Mouse (Mus musculus) cerebellum, postnatal 14 days (tissue): ENCODE results near the gene Samhd1.

ENCODE experiments used
- DNase-seq, 2 experiments: peaks; one replicate each; pipeline ENCODE4 v3.0.0; 2021; ENCODE audit warnings: mixed read lengths in 2 of 2

The Samhd1 gene

DNA sequence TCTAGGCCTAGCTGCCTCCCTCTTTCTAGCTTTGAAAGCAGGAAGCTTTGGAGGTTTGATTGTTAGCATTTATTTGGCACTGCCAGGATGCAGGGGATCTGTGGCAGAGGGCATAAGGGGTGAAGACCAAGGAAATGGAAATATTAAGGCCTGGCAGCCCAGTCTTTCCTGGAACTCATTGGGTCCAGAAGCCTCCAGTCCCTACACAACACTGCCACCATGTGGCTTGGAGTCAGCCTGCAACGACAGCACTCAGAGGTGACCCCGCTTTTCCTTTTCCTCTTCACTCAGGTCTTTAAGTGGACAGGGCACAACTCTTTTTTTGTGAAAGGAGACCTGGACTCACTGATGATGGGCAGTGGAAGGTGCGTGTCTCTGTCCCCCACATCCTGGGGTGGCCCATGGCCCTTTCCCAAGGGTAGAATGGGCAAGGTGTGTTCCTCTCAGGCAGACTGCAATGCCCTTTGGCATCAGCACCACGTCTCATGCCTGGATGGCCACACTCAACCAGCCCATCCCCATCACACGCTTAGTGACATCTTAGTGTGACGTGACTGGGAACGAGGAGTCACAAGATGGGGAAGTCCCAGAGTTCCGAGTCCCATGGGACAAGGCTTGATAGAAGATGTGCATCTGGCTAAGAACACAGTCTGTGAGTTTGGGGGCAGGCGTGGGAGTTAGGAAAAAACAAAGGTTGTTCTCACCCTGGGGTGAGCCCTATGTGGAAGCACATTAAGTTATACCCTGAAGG is 39.9 kb downstream of the Samhd1 start:
- peak; percentile 93 to 94 for DNase-seq

DNA sequence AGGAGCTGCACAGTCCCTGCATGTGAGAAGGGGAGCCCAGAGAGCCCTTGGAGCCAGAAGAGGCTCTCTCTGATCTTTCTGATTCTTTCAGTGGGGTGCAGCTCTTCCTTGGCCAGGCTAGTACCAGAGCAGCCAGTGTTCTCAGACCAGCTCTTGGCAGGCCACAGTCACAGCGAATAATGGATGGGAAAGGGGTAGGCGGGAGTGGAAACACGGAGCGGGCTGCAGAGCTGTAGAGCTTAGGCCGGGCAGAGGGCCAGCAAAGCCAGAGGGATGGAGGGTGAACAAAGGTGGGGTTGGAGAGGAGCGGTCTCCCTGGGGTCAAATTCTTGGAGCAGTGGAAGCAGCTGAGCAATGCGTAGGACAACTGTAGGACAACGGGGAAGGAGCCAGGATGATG is 43.0 kb downstream of the Samhd1 start:
- peak; percentile 65 to 76 for DNase-seq

DNA sequence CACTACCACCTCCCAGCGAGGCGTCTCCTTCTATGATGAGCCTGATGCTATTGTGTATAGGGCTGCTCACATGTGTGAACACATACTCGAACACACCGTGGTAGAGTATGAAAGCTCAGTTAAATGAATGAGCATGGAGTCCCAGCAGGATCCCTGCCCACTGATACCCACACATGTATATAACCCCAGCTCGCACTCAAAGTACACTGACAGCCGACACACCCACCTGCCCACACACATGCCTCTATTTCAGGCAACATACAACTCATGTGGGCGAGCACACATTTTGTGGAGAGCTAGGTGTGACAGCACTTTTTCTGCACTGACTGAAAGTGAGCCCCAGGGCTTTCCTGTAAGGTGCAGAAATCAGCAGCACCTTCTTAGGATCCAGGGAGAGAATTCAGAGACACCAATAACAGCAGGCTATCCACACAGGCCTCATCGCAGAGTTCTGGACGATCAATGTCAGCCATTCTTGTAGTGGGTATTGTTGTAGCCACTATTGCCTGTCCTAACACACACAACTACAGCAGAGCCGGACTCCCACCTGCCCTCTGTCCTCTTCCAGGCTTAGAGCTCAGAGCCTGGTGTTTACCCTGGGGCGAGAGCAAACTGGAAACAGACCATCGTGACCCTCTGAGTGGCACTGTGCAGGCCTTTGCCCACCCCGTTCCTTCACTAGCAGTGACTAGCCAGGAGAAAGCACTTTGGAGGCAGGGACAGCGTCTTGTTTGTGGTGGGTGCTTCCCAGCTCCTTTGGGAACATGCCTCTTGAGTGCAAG is 47.3 kb downstream of the Samhd1 start:
- peak in 1 of 2 experiments; percentile 10 for DNase-seq

DNA sequence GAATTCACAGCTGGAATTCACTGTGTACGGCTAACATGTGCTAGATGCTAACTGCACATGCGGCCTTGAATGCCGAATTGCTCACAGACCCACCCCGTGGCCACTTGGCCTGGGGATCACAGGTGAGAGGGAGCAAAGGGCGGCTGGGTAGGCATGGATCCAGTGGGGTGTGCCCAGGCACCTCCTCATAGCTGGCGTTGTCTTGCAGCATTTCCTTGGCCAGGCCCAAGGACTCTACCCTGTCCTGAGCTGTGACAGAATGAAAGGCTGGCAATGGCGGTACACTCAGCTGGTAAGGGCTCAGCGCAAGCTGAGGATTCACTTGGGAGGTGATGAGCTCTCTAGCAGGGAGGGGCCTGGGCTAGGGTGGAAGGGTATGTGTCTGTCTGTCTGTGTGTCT is 48.3 kb downstream of the Samhd1 start, which contains the start of gene Tldc2:
Gene Tldc2 (plus strand): TSS at position 260 of the 400 bp plus-strand sequence.
- DNase-seq: peak in 1 of 2 experiments; percentile 11

DNA sequence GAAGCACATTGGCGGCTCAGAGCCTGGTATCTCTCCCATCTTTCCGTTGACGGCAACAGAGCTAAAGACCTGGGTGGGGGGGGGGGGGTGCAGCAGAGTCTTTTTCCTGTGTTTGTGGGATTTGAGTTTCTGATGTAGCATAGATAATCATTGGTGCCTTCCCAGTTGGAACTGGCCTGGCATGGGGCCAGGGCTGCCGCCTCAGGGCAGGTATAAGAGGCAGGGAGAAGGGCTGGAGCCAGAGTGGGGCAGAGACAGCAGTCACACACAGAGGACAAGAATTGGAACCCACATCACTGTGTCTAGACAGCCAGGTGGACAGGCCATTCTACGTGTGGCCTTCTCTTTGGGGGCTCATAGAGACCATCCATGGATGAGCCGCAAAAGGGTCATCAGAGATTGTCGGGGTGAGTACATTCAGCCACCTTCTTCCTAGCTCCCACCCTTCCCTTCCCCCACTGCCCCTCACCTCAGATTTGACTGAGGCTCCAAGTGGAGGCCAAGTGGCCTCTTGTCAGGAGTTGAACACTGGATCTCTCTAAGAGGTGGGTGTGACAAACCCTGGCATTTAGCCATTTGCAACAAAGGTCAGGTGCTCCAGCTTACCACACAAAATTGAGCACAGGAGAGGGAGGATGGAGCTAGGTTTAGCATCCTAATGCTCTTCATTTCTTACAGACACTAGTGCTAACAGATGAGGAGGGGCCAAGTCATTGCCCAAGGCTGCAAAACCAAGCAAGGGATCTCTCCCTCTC is 50.1 kb downstream of the Samhd1 start:
- peak; percentile 41 to 64 for DNase-seq

DNA sequence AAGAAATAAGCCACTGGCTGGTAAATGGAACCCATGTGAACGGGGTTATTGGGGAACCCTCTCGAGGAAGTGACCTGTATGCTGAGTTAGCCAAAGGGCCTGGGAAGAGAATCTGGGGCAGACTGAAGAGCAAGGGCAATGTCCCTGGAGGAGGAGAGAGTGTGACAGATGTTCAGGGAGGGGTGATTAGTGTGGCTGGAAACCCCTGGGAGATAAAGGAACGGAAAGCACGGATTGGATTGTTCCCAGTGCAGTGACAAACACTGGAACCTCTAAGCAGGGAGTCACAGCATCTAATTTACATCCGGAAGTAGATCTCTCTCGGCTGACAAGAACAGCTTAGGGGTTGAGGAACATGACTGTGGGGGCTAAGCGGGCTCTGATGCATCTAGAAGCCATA is 53.1 kb downstream of the Samhd1 start:
- DNase-seq: peak in 1 of 2 experiments; percentile 2

DNA sequence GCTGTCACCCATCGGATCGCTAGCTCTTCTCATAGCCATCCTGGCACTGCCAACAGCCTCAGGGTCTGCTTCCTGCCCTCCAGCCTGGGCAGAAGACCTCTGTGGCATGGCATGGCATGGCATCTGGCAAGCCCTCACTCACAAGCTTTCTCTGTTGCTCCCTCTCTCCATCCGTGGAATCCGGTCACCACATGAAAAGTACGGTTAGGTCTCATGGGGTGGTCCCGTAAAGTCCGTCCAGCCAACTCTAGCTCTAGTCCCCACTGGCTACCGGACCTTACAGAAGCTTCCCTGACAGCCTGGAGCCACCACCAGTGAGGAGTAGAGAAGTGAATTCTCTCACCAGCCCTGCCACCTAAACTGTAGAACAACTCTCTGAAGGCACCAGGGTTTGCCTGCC is 53.7 kb downstream of the Samhd1 start:
- DNase-seq: peak in 1 of 2 experiments; percentile 15

DNA sequence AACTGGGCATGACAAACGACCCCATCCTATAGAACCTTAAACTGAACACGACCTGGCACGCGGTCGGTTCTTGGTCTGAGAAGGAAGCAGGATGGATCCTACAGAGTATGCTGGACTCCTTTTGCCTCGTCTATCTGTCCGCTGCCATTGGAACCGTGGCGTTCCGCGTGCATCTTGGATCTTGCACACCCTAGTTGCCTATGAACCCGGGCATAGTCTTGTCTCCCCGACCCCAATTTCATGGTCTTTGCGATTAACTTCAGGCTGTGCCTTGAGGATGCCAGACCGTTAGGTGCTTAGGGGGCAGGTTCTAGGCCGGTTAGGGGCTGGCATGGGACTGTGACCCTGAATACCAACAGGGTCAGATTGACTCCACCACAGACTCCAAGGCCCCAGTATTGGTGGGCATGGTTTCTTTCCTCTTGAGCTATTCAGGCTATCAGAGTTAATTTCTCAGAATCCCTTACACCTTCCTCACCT is 55.3 kb downstream of the Samhd1 start:
- no peak for DNase-seq

DNA sequence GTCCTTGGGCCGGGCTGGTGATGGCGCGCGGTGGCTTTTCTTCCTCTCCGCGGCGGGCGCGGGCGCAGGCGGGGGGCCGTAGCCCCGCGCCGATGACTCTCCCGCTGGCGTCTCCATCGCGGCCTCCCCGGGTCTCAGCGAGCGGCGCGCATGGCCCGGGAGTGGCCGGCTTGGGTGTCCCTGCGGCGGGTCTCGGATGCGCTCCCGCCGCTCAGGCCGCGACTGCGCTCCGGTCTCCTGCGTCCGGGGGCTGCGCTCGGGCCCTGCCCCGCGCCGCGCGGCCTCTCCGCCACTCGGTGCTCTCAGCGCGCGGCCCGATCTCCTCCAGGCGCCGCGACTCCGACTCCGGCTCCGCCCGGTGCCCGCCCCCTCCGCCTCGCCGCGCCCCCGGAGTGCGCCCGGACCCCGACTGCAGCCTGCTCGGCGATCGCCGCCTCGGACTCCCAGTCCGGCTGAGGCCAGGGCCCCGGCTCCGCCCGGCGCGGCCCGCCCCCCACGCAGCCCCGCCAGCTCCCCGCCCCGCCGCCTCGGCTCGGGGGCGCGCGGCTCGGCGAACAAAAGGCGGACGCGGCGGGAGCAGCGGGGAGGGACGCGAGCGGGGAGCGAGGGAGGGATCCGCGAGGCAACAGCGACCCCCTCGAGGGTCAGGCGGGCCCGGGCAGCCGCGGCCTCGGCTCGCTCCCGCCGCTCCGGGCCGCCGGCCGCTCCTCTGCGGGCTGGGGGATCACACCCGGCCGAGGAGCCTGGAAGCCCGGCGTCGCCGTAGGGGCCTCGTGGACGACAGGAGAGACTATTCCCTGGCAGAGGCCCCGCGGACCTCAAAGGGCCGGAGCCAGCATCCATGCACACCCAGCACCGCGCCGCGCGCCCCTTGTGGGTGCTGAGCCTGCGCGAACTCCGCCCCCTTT is 56.0 kb downstream of the Samhd1 start, which contains the start of gene Soga1:
Gene Soga1 (minus strand): TSS at position 462 of the 908 bp plus-strand sequence.
- DNase-seq: peak; percentile 85 to 89

DNA sequence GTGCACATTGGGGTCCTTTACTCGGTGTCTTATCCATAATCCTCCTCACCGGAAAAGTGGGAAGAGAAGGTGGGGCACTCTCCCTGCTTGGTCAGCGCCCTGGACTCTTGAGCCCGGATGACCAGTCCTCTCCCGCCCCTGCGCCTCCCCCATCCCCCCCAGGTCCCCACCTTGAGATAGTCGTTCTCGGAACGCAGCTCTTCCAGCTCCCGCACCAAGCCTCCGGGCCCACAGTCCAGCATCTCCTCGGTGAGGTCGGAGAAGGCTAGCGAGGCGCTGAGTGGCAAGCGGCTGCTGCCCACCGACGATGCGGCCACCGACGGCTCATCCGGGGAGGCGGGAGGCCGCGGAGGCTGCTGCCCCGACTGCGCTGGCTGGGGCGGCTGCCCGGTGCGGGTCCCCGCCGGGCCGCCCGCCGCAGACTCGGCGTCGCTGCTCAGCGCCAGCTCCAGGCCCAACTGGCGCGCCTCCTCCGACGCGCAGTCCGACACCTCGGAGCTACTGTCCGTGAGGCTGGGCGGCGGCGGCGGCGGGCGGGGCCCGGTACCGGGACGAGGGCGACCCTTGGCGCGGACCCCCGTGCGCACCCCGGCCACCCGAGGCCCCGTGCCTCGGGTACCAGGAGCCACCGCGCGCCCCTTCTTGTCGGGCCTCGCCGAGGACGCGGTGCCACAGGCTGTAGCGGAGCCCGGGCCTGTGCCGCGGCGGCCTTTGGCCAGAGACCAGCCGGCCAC is 56.8 kb downstream of the Samhd1 start:
- peak; percentile 59 to 68 for DNase-seq

DNA sequence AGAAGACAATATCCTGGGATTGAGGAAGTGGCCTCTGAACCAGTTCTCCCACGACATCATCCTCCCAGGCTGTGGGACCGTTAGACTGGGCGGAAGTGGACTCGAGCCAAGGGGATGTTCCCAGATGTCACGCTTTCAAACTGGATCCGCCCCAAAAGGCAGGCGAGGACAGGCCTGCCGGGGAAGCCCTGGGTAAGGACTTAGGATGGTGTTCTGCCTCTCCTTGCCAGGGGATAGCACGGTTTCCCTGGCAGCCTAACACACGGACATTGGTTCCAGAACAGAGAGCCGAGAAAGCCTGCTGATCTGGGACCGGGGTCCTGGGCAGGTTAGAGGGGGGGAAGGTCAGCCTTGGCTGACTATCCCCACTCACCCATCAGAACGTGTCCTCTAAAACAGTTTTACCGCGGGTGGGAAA is 57.4 kb downstream of the Samhd1 start:
- peak; percentile 78 to 87 for DNase-seq

DNA sequence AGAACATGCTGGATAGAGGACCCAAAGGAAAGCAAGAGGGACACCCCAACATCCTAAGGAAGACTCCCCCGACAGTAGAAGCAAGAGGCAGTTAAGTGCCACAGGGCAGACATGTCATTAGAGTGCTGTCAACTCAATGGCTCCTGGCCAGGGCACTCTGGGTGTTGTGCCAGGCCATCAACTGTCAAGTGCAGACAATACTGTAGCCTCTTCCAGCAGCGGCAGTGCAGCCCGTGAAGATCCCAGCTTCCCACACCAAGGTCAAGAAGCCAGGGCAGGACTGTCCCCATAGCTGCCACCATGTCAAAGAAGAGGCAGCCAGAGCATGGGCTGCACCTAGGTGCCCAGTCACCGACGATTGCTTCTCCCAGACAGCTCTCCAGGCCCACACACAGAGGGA is 57.9 kb downstream of the Samhd1 start:
- DNase-seq: peak; percentile 91 to 94

DNA sequence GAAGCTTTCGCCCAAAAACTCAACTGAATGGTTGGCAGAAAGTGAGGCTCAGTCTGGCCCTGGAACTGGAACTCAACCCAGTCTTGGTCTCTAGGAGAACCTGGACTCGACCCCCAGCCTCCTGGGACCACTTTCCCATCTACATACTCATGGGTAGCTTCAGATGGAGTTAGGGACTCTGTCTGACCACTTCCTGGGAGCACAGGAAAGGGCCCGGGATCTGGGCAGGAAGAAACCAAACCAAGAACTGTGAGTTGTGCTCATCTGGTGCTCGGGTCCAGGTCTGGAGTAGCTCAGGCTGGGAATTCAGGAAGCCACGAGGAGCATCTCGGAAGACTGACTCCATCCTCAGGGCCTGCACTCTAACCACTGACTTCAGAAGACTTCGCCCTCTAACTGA is 58.5 kb downstream of the Samhd1 start:
- DNase-seq: peak in 1 of 2 experiments; percentile 29

DNA sequence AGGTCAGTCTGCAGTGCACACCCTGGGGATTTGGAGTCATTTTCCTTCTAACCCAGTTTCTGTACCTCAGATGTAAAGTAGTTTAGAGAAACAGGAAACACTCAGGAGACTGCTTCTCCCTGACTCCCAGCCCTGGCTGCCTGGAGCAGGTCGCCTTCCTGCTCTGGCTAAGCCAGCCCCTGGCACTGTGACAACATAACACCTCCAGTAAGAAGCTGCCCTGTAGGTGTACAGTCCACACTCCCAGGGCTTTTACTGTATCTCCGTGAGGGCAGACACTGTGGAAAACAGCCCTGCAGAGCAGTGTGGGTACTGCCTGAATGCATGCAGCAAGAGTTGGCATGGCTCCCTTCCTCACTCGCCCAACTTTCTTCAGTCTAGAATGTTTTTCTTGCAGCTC is 59.4 kb downstream of the Samhd1 start:
- peak; percentile 84 to 86 for DNase-seq

DNA sequence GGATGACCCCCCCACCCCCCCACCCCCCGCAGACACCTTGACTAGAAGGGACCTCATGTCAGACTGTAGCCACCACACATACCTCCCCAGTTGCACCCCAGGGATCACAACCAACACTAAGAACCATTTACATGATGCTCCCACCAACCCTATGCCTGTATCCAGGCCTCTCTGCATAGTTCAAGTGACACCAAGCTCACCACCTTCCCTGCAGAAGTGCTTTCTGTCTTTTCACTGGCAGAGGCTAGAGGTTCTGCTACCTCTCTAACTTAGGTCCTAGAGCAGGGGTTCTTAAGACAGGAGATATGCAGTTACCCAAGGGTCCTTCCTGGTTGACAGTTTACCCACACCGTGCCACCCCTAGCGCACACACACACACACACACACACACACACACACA is 59.8 kb downstream of the Samhd1 start:
- no peak for DNase-seq

DNA sequence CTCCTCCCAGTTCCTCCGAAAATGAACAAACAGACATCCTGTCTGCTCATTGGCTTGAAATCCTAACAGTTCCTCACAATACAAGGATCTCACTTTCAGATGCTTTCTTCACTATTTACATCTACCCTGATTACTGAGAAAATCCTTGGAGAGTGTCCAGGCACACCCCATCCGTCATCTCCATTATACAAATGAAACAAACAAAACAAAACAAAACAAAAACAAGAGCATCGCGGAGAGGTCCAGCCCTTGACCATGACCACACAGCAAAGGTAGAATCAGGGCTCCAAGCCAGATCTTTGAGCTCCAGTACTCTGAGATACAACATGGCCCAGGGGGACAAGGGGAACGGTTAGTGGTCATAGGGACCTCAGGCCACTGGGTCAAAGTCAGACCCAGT is 60.3 kb downstream of the Samhd1 start:
- peak in 1 of 2 experiments; percentile 48 for DNase-seq

DNA sequence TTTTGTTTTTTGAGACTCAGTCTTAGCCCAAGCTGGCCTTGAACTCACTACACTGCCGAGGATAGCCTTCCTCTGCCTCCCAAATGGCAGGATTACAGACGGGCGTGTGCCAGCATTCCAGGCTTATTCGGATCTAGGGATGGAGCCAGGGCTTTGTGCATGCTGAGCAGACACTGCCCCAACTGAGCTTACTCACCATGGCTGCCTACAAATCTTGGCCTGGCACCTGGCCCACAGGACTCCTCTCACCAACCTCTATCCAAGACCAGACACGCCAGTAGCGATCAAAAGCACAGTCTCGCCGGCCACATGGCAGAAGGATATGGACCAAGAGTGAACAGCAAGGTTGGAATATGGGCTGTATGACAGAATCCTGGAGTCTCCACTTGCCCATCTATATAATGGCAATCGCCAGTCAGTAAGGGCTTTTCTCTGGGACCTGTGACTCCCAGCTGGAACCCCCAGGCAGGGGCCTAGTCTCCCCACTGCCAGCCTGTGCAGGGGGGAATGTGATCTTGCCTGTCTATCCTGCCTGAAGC is 60.8 kb downstream of the Samhd1 start:
- peak; percentile 90 to 95 for DNase-seq

DNA sequence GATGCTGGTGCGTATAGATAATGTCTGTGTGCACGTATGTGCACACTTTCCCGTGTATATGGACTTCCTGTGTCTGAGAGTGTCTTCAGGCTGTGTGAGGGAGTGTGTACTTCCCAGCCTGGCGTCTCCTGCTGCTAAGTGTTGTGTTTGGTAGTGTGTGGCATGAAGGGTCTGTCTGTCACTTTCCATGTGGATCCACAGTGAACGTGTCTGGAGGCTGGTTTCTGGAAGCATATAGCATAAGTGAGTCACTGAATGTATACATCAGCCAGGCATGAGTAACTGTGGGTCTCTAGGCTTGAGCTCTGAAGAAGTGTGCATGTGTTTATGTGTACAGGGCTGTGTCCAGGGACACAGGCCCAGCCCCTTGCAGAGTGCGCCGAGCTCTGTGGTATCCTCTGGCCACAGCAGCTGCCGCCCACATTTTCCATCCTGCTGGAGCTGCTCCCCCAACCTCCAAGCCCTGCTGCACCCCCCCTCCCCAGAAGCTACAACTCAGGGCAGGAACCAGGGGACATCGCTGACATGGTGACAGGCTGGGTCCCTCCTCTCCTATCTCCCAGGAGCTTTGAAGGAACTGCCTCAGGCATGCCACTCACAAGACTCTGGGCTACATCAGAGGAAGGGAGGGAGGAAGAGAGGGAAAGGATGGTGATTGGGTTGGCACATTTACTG is 61.5 kb downstream of the Samhd1 start:
- no peak for DNase-seq

DNA sequence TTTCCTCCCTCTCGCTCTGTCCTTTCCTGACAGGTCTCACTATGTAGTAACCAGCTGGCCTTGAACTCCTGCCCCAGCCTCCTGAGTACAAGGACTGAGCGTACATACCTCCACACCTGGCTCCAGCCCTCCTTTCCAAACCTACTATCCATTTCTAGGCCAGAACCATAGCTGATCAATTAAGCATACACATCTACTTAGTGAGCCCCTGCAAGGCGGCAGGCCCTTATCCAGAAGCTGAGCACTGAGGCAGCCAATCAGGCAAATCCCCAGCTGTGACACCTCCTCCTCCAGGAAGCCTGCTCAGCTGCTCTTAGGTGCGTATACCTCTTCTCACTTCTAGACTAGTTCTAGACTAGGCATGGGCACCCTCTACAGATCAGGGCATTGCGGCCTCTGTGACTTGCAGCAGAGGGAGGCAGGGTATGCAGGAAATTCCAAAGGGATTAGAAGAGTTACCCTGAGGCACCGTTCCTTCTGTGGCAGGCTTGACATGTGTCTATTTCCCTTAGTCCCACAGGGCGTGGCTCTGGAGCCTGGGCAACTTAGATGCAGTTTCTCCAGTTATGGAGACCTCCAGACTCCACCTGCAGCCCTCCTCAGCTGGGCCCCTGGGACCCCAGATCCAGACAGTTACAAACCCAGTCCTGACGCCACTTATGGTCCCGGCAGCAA is 62.6 kb downstream of the Samhd1 start:
- peak in 1 of 2 experiments; percentile 16 for DNase-seq

DNA sequence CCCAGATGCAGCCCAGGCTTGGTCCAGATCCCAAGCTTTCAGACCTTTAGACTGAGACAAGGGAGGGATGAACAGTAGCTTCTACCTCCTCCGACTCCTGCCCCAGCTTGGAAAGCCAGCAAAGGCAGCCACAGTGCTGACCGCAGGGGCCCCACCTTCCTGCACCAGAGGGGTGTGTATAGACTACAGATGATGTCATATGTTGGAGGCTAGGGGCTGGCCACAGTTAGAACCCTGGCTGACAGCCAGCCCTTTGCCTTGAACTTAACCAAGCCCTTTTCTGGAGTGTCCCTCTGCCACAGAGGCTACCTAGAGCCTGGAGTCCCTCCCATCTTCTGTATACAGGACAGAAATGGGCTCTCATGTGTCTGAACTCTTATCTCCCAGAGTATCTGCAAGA is 63.5 kb downstream of the Samhd1 start:
- DNase-seq: peak; percentile 77
